Mouse (Mus musculus): Measurements from ENCODE around the gene Tec. TPM values are rescaled to one million over a fixed set of nuclear protein-coding genes. Genes with fewer than 3 reads are reported as not detected.

Gene Tec
- polyA plus RNA-seq, 1 experiment from 2014 or later: 2.9 TPM

DNA sequence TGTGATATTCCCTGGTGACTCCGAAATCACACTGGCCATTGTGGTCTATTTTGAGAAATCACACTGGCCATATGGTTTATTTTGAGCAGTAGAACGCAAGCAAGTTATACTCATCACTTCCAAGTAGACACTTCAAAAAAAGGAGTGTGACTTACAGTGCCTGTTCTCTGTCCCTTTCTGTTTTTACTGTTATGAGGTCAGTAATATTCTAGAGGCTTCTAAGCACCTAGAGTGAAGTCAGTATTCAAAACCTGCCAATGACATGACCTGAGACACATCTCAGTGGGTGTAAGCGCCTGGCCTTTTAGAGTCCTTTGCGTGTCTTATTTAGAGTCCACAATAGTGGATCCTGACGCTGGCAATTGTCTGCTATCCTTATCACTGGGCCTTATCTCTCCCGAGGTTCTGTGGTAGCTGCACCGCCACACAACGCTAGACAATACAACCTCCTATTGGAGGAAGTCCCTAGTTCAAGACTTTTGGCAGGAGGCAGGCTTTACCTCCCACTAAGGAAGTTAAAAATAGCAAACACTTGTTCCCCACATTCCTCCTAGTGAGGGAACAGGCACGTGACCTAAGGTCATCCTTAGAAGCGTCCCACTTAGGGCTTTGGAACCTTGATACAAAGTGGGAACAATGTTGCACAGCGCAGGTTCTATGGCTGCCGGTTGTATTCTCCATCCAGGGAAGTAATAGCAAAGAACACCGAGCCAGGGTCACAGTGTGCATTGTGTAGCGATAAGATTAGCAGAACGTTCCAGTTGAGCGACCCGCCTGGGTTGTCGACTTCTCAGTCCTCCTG lies 28.4 kb upstream of the Tec start:
- H3K9me3 ChIP-seq (ENCODE audit: control insufficient read depth, low read length): no peaks in the 10 kb centered on the region
- H3K4me1 ChIP-seq (replicated peaks; ENCODE audit: control insufficient read depth, insufficient read depth, low read length): no peaks in the 10 kb centered on the region
- WGBS: 76% methylated on average over 18 of the region's 18 CpGs
- no peaks in the 10 kb centered on the region for H3K36me3 ChIP-seq (ENCODE audit: control insufficient read depth, insufficient read depth)
- no peak overlapping the region for H3K4me2 ChIP-seq (ENCODE audit: low read length)
- no peak overlapping the region for H3K27ac ChIP-seq (ENCODE audit: low read length)
- no peak for ATAC-seq
- no peaks in the 10 kb centered on the region for H3K27me3 ChIP-seq (replicated peaks; ENCODE audit: control insufficient read depth, insufficient read depth, low read length)
- H3K4me3 ChIP-seq (replicated peaks; ENCODE audit: low read length): no peak overlapping the region
- no peak overlapping the region for H3K9ac ChIP-seq (replicated peaks; ENCODE audit: low read depth, low read length)

DNA sequence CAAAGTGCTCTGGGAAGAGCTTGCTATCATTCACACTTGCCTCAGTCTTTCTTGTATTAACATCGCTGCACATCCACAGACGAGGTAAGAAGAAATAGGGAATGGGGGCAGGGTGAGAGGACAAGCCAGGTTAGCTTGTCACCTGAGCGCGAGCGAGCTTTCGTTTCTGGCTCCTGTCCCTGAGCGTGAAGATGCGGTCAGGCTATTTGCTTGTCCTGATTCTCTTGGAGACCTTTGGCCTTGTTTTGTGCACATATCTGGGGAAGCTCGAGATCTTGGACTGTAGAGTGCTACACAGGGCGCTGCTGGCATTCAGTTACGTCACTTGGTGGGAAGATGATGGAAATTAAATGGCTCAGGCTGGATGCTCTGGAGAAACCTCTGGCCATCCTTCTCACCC lies 27.0 kb upstream of the Tec start:
- no peak overlapping the region for H3K27ac ChIP-seq (ENCODE audit: low read length)
- no peak for ATAC-seq
- no peaks in the 10 kb centered on the region for H3K36me3 ChIP-seq (ENCODE audit: control insufficient read depth, insufficient read depth)
- no peaks in the 10 kb centered on the region for H3K27me3 ChIP-seq (replicated peaks; ENCODE audit: control insufficient read depth, insufficient read depth, low read length)
- no peak overlapping the region for H3K4me2 ChIP-seq (ENCODE audit: low read length)
- WGBS: 94% methylated on average over 11 of the region's 11 CpGs
- H3K4me1 ChIP-seq (replicated peaks; ENCODE audit: control insufficient read depth, insufficient read depth, low read length): no peaks in the 10 kb centered on the region
- no peak overlapping the region for H3K4me3 ChIP-seq (replicated peaks; ENCODE audit: low read length)
- no peaks in the 10 kb centered on the region for H3K9me3 ChIP-seq (ENCODE audit: control insufficient read depth, low read length)
- H3K9ac ChIP-seq (replicated peaks; ENCODE audit: low read depth, low read length): no peak overlapping the region

DNA sequence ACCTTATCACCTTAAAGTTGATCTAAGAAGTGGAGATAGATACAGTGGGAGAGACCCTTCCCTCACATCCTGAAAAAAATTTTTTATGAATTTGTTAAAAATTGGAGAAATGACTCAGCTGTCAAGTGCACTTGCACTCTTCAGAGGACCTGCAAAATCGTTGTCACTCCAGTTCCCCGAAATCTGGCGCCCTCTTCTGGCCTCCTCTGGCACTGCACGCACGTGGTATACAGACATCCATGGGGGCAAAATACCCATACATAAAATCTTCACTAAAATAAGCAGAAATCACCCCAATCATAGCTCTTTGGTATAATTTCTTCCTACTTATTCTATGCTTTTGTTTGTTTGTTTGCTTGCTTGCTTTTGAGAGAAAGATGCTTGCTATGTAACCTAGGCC lies 25.7 kb upstream of the Tec start:
- no peak overlapping the region for H3K9ac ChIP-seq (replicated peaks; ENCODE audit: low read depth, low read length)
- 63% methylated on average over 5 of the region's 5 CpGs for WGBS

DNA sequence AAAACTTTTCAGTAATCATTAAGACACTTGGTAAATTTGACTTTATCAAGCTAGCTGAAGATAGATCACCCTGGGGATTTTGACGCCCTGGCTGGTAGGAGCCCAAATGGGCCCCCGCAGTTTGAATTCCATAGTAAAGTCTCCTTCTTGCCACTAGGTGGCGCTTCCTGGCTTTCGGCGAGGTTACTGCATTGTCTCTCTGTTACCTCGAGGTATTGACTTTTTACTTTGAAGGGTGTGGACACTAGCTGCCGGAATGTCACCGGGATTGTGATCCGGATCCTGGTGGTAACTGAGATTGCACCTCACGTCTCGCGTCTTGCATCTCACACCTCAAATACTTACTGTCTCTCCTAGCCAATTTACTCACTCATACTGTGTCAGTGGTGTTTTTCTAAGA lies 23.3 kb upstream of the Tec start:
- Histone ChIP-seq H3K4me1 (replicated peaks; ENCODE audit: control insufficient read depth, insufficient read depth, low read length) (no peaks in the 10 kb centered on the region), H3K4me2 (ENCODE audit: low read length) (no peak overlapping the region), H3K9ac (replicated peaks; ENCODE audit: low read depth, low read length) (no peak overlapping the region), H3K27me3 (replicated peaks; ENCODE audit: control insufficient read depth, insufficient read depth, low read length) (no peaks in the 10 kb centered on the region), H3K4me3 (replicated peaks; ENCODE audit: low read length) (no peak overlapping the region), H3K9me3 (ENCODE audit: control insufficient read depth, low read length) (no peaks in the 10 kb centered on the region), H3K36me3 (ENCODE audit: control insufficient read depth, insufficient read depth) (no peaks in the 10 kb centered on the region), H3K27ac (ENCODE audit: low read length) (no peak overlapping the region)
- WGBS: 5% methylated on average over 12 of the region's 12 CpGs
- ATAC-seq: no peak

More for the DNA sequence above, 25.7 kb upstream of the Tec start:
- Histone ChIP-seq H3K4me1 (replicated peaks; ENCODE audit: control insufficient read depth, insufficient read depth, low read length) (no peaks in the 10 kb centered on the region), H3K27ac (ENCODE audit: low read length) (no peak overlapping the region), H3K4me2 (ENCODE audit: low read length) (no peak overlapping the region), H3K4me3 (replicated peaks; ENCODE audit: low read length) (no peak overlapping the region), H3K36me3 (ENCODE audit: control insufficient read depth, insufficient read depth) (no peaks in the 10 kb centered on the region), H3K9me3 (ENCODE audit: control insufficient read depth, low read length) (no peaks in the 10 kb centered on the region), H3K27me3 (replicated peaks; ENCODE audit: control insufficient read depth, insufficient read depth, low read length) (no peaks in the 10 kb centered on the region)
- no peak for ATAC-seq

DNA sequence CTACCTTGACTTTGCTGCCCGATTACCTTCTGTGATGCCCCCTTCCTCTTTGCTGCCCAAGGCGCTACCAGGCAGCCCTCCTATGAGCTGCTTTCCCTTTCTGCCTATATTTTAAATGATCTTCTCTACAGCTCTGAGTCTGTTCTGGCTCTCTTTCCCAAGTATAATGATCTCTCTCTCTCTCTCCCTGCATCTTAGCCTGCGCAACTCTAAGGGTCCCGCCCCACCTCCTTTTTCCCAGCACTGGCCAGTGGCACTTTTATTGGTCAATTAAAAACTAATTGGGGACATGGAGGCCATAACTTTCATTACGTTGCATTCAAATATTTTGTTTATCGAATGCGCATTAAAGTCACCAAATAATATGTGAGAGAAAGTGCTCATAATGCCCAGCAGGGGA lies 20.0 kb upstream of the Tec start:
- WGBS: 79% methylated on average over 7 of the region's 7 CpGs
- no peaks in the 10 kb centered on the region for H3K4me1 ChIP-seq (replicated peaks; ENCODE audit: control insufficient read depth, insufficient read depth, low read length)
- ATAC-seq: no peak
- H3K4me3 ChIP-seq (replicated peaks; ENCODE audit: low read length): no peak overlapping the region
- no peak overlapping the region for H3K4me2 ChIP-seq (ENCODE audit: low read length)
- H3K27me3 ChIP-seq (replicated peaks; ENCODE audit: control insufficient read depth, insufficient read depth, low read length): no peaks in the 10 kb centered on the region
- H3K9me3 ChIP-seq (ENCODE audit: control insufficient read depth, low read length): no peaks in the 10 kb centered on the region
- H3K27ac ChIP-seq (ENCODE audit: low read length): no peak overlapping the region
- H3K36me3 ChIP-seq (ENCODE audit: control insufficient read depth, insufficient read depth): no peaks in the 10 kb centered on the region
- no peak overlapping the region for H3K9ac ChIP-seq (replicated peaks; ENCODE audit: low read depth, low read length)

DNA sequence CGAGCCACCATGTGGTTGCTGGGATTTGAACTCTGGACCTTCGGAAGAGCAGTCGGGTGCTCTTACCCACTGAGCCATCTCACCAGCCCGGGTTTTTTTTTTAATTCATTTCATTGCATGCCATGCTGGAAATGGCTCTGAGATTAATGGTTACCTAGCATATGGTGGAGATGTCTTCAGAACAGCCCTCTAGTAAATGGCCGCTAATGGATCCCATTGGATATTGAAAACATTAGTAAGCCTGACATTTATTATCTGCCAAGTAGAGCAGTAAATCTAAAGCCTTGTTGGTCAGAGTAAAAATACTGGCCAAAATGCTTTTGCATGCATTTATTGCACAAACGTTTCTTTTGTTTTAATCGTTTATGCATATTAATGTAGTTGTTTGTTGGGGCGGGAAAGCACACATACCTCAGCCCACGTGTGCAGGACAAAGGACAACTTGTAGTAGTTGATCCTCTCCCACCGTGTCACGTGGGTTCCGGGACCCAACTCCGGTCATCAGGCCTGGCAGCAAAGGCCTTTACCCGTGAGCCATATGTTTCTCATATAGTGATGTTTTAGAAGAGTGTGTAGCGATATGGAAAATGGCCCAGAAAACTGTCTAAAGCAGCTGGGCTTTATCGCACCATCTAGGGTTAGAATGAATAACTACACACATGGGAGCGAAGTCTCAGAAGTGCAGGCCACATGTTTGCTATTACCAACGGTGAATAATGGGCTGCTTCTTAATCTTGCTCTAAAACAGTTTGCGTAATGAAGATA lies 18.4 kb upstream of the Tec start:
- WGBS: 79% methylated on average over 18 of the region's 19 CpGs
- Histone ChIP-seq H3K4me3 (replicated peaks; ENCODE audit: low read length) (no peak overlapping the region), H3K9me3 (ENCODE audit: control insufficient read depth, low read length) (no peaks in the 10 kb centered on the region), H3K4me1 (replicated peaks; ENCODE audit: control insufficient read depth, insufficient read depth, low read length) (no peaks in the 10 kb centered on the region), H3K27me3 (replicated peaks; ENCODE audit: control insufficient read depth, insufficient read depth, low read length) (no peaks in the 10 kb centered on the region), H3K27ac (ENCODE audit: low read length) (no peak overlapping the region), H3K9ac (replicated peaks; ENCODE audit: low read depth, low read length) (no peak overlapping the region), H3K36me3 (ENCODE audit: control insufficient read depth, insufficient read depth) (no peaks in the 10 kb centered on the region), H3K4me2 (ENCODE audit: low read length) (no peak overlapping the region)
- ATAC-seq: no peak

DNA sequence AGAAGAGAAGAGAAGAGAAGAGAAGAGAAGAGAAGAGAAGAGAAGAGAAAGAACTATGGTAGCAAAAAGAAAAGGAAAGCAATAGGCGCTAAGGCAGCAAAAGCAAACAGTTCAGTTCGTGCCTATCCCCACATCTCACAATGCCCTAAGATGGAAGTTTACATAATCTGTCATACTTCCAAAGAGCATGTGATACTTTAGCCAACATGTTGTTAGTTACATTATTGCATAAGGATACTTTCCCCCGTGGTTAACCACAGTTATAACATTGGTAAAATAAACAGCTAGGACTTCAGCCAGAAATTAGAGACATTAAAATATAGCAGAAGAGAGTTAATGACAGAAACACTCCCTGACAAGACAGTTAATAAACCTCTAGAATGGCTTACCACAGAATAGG lies 15.4 kb upstream of the Tec start:
- no peaks in the 10 kb centered on the region for H3K27me3 ChIP-seq (replicated peaks; ENCODE audit: control insufficient read depth, insufficient read depth, low read length)
- no peaks in the 10 kb centered on the region for H3K4me1 ChIP-seq (replicated peaks; ENCODE audit: control insufficient read depth, insufficient read depth, low read length)
- ATAC-seq: no peak
- 86% methylated on average over 3 of the region's 3 CpGs for WGBS
- H3K4me2 ChIP-seq (ENCODE audit: low read length): no peak overlapping the region
- H3K36me3 ChIP-seq (ENCODE audit: control insufficient read depth, insufficient read depth): no peaks in the 10 kb centered on the region
- H3K4me3 ChIP-seq (replicated peaks; ENCODE audit: low read length): no peak overlapping the region
- H3K27ac ChIP-seq (ENCODE audit: low read length): no peak overlapping the region
- H3K9ac ChIP-seq (replicated peaks; ENCODE audit: low read depth, low read length): no peak overlapping the region
- H3K9me3 ChIP-seq (ENCODE audit: control insufficient read depth, low read length): no peaks in the 10 kb centered on the region

DNA sequence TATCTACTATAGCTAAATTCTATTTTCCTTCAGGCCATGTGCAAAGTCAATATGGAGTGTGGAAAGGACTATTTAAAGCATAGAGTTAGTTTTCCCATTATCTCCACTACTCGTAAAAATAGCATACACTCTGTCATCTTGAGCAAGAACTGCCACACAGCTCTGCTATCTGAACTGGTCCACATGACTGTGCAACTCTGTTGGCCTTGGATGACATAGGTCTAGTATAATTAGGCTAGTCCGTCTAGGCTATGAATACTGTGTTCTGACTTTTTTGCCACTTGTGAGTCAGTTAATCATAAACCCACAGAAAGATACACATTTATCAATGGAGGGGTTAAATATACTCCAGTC lies 14.1 kb upstream of the Tec start:
- no peaks in the 10 kb centered on the region for H3K9me3 ChIP-seq (ENCODE audit: control insufficient read depth, low read length)
- no peak overlapping the region for H3K27ac ChIP-seq (ENCODE audit: low read length)
- no peak overlapping the region for H3K9ac ChIP-seq (replicated peaks; ENCODE audit: low read depth, low read length)
- WGBS: 79% methylated on average over 2 of the region's 2 CpGs
- no peak overlapping the region for H3K4me3 ChIP-seq (replicated peaks; ENCODE audit: low read length)
- no peak for ATAC-seq
- H3K27me3 ChIP-seq (replicated peaks; ENCODE audit: control insufficient read depth, insufficient read depth, low read length): no peaks in the 10 kb centered on the region
- no peaks in the 10 kb centered on the region for H3K36me3 ChIP-seq (ENCODE audit: control insufficient read depth, insufficient read depth)
- H3K4me2 ChIP-seq (ENCODE audit: low read length): no peak overlapping the region
- no peaks in the 10 kb centered on the region for H3K4me1 ChIP-seq (replicated peaks; ENCODE audit: control insufficient read depth, insufficient read depth, low read length)

DNA sequence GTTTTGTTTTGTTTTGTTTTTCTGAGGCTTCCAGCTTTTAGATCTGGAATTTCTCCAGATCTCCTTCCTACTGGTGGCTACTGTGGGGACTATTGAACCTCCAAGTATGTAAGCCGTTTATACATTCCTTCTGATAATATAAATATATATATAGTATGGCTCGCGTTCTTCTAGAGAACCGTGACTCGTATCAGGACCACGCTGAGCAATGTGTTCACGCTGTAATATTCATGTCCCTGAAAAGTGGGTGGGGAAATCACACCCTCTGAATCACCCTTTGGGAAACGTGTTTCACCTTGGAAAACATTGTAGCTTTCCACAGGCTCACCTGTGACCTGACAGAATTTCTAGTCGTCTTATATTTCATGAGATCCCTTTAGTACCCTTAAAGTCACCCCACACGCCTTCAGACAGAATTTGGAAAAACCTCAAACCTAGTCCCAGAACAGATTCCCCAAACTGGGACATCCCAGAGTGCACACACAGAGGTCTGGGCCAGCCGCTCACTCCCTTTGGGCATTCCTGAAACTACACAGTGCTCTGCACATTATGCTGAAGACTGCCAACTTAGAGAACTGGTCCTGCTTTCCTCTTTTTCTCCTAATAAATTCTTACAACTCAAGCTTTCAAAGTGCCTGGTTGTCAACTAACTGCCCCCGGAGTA lies 13.6 kb upstream of the Tec start:
- H3K9ac ChIP-seq (replicated peaks; ENCODE audit: low read depth, low read length): no peak overlapping the region
- no peaks in the 10 kb centered on the region for H3K9me3 ChIP-seq (ENCODE audit: control insufficient read depth, low read length)
- no peak overlapping the region for H3K4me2 ChIP-seq (ENCODE audit: low read length)
- H3K4me3 ChIP-seq (replicated peaks; ENCODE audit: low read length): no peak overlapping the region
- H3K36me3 ChIP-seq (ENCODE audit: control insufficient read depth, insufficient read depth): no peaks in the 10 kb centered on the region
- H3K27me3 ChIP-seq (replicated peaks; ENCODE audit: control insufficient read depth, insufficient read depth, low read length): no peaks in the 10 kb centered on the region
- WGBS: 88% methylated on average over 12 of the region's 12 CpGs
- H3K4me1 ChIP-seq (replicated peaks; ENCODE audit: control insufficient read depth, insufficient read depth, low read length): no peaks in the 10 kb centered on the region
- no peak overlapping the region for H3K27ac ChIP-seq (ENCODE audit: low read length)
- no peak for ATAC-seq
